Mouse (Mus musculus) heart, postnatal 0 days (tissue): ENCODE measurements around the gene Lmo7.

Experiments
- CTCF ChIP-seq: IDR thresholded peaks from 2 replicates; pipeline ENCODE4 v1.5.1; 2016; ENCODE audit warnings: antibody characterized with exemption, control low read depth, low read depth
- EP300 ChIP-seq: IDR thresholded peaks from 2 replicates; pipeline ENCODE4 v1.6.1; 2016; ENCODE audit warnings: antibody characterized with exemption, low read depth

GRCm38 (mm10) chr14:101714414-101714813 lies 15.3 kb upstream of the Lmo7 start:
- TF ChIP-seq CTCF: no peak
- no peak for TF ChIP-seq EP300
